Mouse (Mus musculus) retina, adult 2 months (tissue): ENCODE results near the gene Bcar3.
"Not testable (repeated sequence)": the region's sequence is repeated elsewhere in the genome, so short reads cannot be mapped to it uniquely, and the experiment has no call there.

Experiments used
- DNase-seq: peaks from one replicate; pipeline ENCODE4 v3.0.0-alpha.2; 2012; ENCODE audit warnings: low read depth, low spot score

The Bcar3 gene

GRCm38 (mm10) chr3:122380776-122381175 lies 86.8 kb downstream of the Bcar3 start:
- DNase-seq: no peak

GRCm38 (mm10) chr3:122381591-122381990 lies 87.7 kb downstream of the Bcar3 start:
- no peak for DNase-seq

- DNase-seq: no peak
Observed at GRCm38 (mm10) chr3:122386444-122386843, 92.5 kb downstream of the Bcar3 start.

- no peak for DNase-seq
Observed at GRCm38 (mm10) chr3:122387771-122388170, 93.8 kb downstream of the Bcar3 start.

- DNase-seq: no peak
Observed at GRCm38 (mm10) chr3:122389972-122390371, 96.0 kb downstream of the Bcar3 start.

- no peak for DNase-seq
Observed at GRCm38 (mm10) chr3:122391098-122391497, 97.2 kb downstream of the Bcar3 start.

GRCm38 (mm10) chr3:122391816-122392215 lies 97.9 kb downstream of the Bcar3 start:
- DNase-seq: no peak

GRCm38 (mm10) chr3:122393411-122393810 lies 99.5 kb downstream of the Bcar3 start:
- DNase-seq: not testable (repeated sequence)

GRCm38 (mm10) chr3:122393836-122394374 lies 100.0 kb downstream of the Bcar3 start:
- DNase-seq: no peak

GRCm38 (mm10) chr3:122396957-122397356 lies 103.0 kb downstream of the Bcar3 start:
- no peak for DNase-seq

GRCm38 (mm10) chr3:122397401-122397800 lies 103.5 kb downstream of the Bcar3 start:
- DNase-seq: no peak

GRCm38 (mm10) chr3:122401011-122401410 lies 107.1 kb downstream of the Bcar3 start:
- DNase-seq: no peak

- no peak for DNase-seq
Observed at GRCm38 (mm10) chr3:122402143-122402542, 108.2 kb downstream of the Bcar3 start.

GRCm38 (mm10) chr3:122403860-122404557 lies 110.1 kb downstream of the Bcar3 start:
- no peak for DNase-seq

- DNase-seq: no peak
Observed at GRCm38 (mm10) chr3:122405203-122405956, 111.4 kb downstream of the Bcar3 start.

GRCm38 (mm10) chr3:122406416-122406815 lies 112.5 kb downstream of the Bcar3 start:
- no peak for DNase-seq

GRCm38 (mm10) chr3:122407757-122408156 lies 113.8 kb downstream of the Bcar3 start:
- no peak for DNase-seq

GRCm38 (mm10) chr3:122408798-122409311 lies 114.9 kb downstream of the Bcar3 start:
- no peak for DNase-seq

GRCm38 (mm10) chr3:122411590-122411989 lies 117.7 kb downstream of the Bcar3 start:
- no peak for DNase-seq

- DNase-seq: no peak
Observed at GRCm38 (mm10) chr3:122413729-122414561, 120.0 kb downstream of the Bcar3 start.

GRCm38 (mm10) chr3:122414868-122415267 lies 120.9 kb downstream of the Bcar3 start:
- DNase-seq: no peak

- no peak for DNase-seq
Observed at GRCm38 (mm10) chr3:122417466-122417865, 123.5 kb downstream of the Bcar3 start.
